Mouse (Mus musculus) thymus, postnatal 25 days (tissue): Measurements from ENCODE around the gene Cdh1.

Source experiments
- DNase-seq: peaks from one replicate; pipeline ENCODE4 v3.0.0; 2022

The Cdh1 gene

GRCm38 (mm10) chr8:106624743-106625142 lies 21.6 kb downstream of the Cdh1 start:
- no peak for DNase-seq

GRCm38 (mm10) chr8:106626096-106626865 lies 23.1 kb downstream of the Cdh1 start:
- no peak for DNase-seq

- DNase-seq, result no peak
Observed at GRCm38 (mm10) chr8:106628291-106628964, 25.3 kb downstream of the Cdh1 start.

- no peak for DNase-seq
Observed at GRCm38 (mm10) chr8:106629456-106629855, 26.3 kb downstream of the Cdh1 start.

GRCm38 (mm10) chr8:106631904-106632303 lies 28.8 kb downstream of the Cdh1 start:
- DNase-seq, result no peak

GRCm38 (mm10) chr8:106632650-106633049 lies 29.5 kb downstream of the Cdh1 start:
- no peak for DNase-seq

GRCm38 (mm10) chr8:106633361-106634158 lies 30.4 kb downstream of the Cdh1 start:
- peak; percentile 69 for DNase-seq

GRCm38 (mm10) chr8:106635284-106635683 lies 32.1 kb downstream of the Cdh1 start:
- no peak for DNase-seq

- DNase-seq, result no peak
Observed at GRCm38 (mm10) chr8:106637446-106637845, 34.3 kb downstream of the Cdh1 start.

GRCm38 (mm10) chr8:106638768-106639295 lies 35.7 kb downstream of the Cdh1 start:
- DNase-seq, result no peak

- no peak for DNase-seq
Observed at GRCm38 (mm10) chr8:106640212-106640611, 37.1 kb downstream of the Cdh1 start.

GRCm38 (mm10) chr8:106640921-106641320 lies 37.8 kb downstream of the Cdh1 start:
- DNase-seq, result no peak

GRCm38 (mm10) chr8:106642172-106642571 lies 39.0 kb downstream of the Cdh1 start:
- DNase-seq, result no peak

GRCm38 (mm10) chr8:106643100-106643499 lies 39.9 kb downstream of the Cdh1 start:
- peak; percentile 25 for DNase-seq

GRCm38 (mm10) chr8:106644957-106645356 lies 41.8 kb downstream of the Cdh1 start:
- no peak for DNase-seq

GRCm38 (mm10) chr8:106646153-106646552 lies 43.0 kb downstream of the Cdh1 start:
- no peak for DNase-seq

- no peak for DNase-seq
Observed at GRCm38 (mm10) chr8:106646731-106647130, 43.6 kb downstream of the Cdh1 start.

- peak; percentile 77 for DNase-seq
Observed at GRCm38 (mm10) chr8:106647387-106647786, 44.2 kb downstream of the Cdh1 start.

GRCm38 (mm10) chr8:106648421-106648820 lies 45.3 kb downstream of the Cdh1 start:
- DNase-seq, result no peak

GRCm38 (mm10) chr8:106651994-106652393 lies 48.8 kb downstream of the Cdh1 start:
- no peak for DNase-seq

- no peak for DNase-seq
Observed at GRCm38 (mm10) chr8:106656046-106656445, 52.9 kb downstream of the Cdh1 start.

GRCm38 (mm10) chr8:106672786-106673185 lies 69.6 kb downstream of the Cdh1 start:
- DNase-seq, result no peak

GRCm38 (mm10) chr8:106674318-106674717 lies 71.2 kb downstream of the Cdh1 start:
- no peak for DNase-seq
